Mouse (Mus musculus) lung, postnatal 0 days (tissue): ENCODE measurements around the gene Brat1. TPM values are rescaled to one million over a fixed set of nuclear protein-coding genes. Genes with fewer than 3 reads are reported as not detected.

Experiments
- ATAC-seq: fragments of 200-750 bp; cut with Nextera tagmentation; 2 replicates; pipeline ENCODE4 v1.8.0; 2017; ENCODE audit warnings: moderate library complexity
- DNase-seq: peaks from one replicate; pipeline ENCODE4 v3.0.0-alpha.2; 2016; ENCODE audit warnings: low spot score
- H3K27ac ChIP-seq: fragments of 300-500 bp; sonication (generic); 2 replicates; pipeline ENCODE4 v1.5.1; 2014; ENCODE audit warnings: antibody characterized with exemption, mild to moderate bottlenecking, low read length, mixed read lengths
- H3K27me3 ChIP-seq: fragments of 300-500 bp; sonication (generic); replicated peaks from 2 replicates; pipeline ENCODE4 v1.6.1; 2014; ENCODE audit warnings: low read length, mixed read lengths; ENCODE audit not compliant: insufficient read depth
- H3K36me3 ChIP-seq: fragments of 300-500 bp; sonication (generic); 2 replicates; pipeline ENCODE4 v1.6.1; 2014; ENCODE audit warnings: low read length, mixed read lengths; ENCODE audit not compliant: insufficient read depth
- H3K4me1 ChIP-seq: fragments of 300-500 bp; sonication (generic); 2 replicates; pipeline ENCODE4 v1.6.1; 2014; ENCODE audit warnings: antibody characterized with exemption, low read depth, low read length, mixed read lengths; ENCODE audit not compliant: insufficient read depth
- H3K4me2 ChIP-seq: fragments of 300-500 bp; sonication (generic); replicated peaks from 2 replicates; pipeline ENCODE4 v1.6.1; 2014; ENCODE audit warnings: low read depth, mild to moderate bottlenecking, low read length, moderate library complexity, mixed read lengths
- H3K4me3 ChIP-seq: fragments of 300-500 bp; sonication (generic); 2 replicates; pipeline ENCODE4 v1.5.1; 2014; ENCODE audit warnings: low read depth, low read length
- H3K9ac ChIP-seq: fragments of 300-500 bp; sonication (generic); replicated peaks from 2 replicates; pipeline ENCODE4 v1.6.1; 2014; ENCODE audit warnings: low read depth, mild to moderate bottlenecking
- H3K9me3 ChIP-seq: fragments of 300-500 bp; sonication (generic); 2 replicates; pipeline ENCODE4 v1.6.1; 2016; ENCODE audit warnings: low read length, mixed read lengths
- CTCF ChIP-seq: IDR thresholded peaks from 2 replicates; pipeline ENCODE4 v1.5.1; 2016; ENCODE audit warnings: antibody characterized with exemption, mild to moderate bottlenecking
- EP300 ChIP-seq: IDR thresholded peaks from 2 replicates; pipeline ENCODE4 v1.6.1; 2016; ENCODE audit warnings: antibody characterized with exemption, mild to moderate bottlenecking, control low read depth
- WGBS: fragments of 180-500 bp; shearing (Covaris S2); extraction: QIAGEN DNeasy Blood & Tissue Kit; methylation state at CpG from one replicate; pipeline ENCODE4 v1.1.7; 2014; 5-methylcytosine and 5-hydroxymethylcytosine counted together
- polyA plus RNA-seq: library from polyadenylated mRNA; unstranded; fragments of >200 nt; fragmentation: Nextera tagmentation; extraction: Ambion mirVana; gene quantifications from 2 replicates; pipeline ENCODE4 v1.2.1, GENCODE M21; 2015

Gene Brat1
- polyA plus RNA-seq, 1 experiment from 2014 or later: 16.1 TPM

GRCm38 (mm10) chr5:140733336-140733735 is 28.5 kb downstream of the Brat1 start:
- Histone ChIP-seq H3K27ac (no peak overlapping the region), H3K36me3 (no peaks in the 10 kb centered on the region), H3K27me3 (0 out of 2 replicates have a peak, but pooled peaks cover 8% of the 10 kb centered on the region), H3K4me3 (no peak overlapping the region), H3K4me1 (peaks cover 5% of the 10 kb centered on the region; the same call in 1 of the 2 replicates), H3K9ac (no peak overlapping the region), H3K4me2 (no peak overlapping the region), H3K9me3 (no peaks in the 10 kb centered on the region)
- 53% methylated on average over 3 of the region's 3 CpGs for WGBS
- DNase-seq (peak; percentile 35), ATAC-seq (peak; percentile 25; the same call in 1 of the 2 replicates)
- no peak for TF ChIP-seq EP300
- no peak for TF ChIP-seq CTCF

- DNase-seq: peak; percentile 74
- peak; percentile 78 for ATAC-seq
- H3K27me3 ChIP-seq: 0 out of 2 replicates have a peak, but pooled peaks cover 8% of the 10 kb centered on the region
Observed at GRCm38 (mm10) chr5:140735297-140735696, 30.5 kb downstream of the Brat1 start.

GRCm38 (mm10) chr5:140736166-140736565 is 31.4 kb downstream of the Brat1 start:
- Histone ChIP-seq H3K4me3 (no peak overlapping the region), H3K27me3 (0 out of 2 replicates have a peak, but pooled peaks cover 8% of the 10 kb centered on the region), H3K36me3 (no peaks in the 10 kb centered on the region), H3K9me3 (no peaks in the 10 kb centered on the region), H3K27ac (no peak overlapping the region), H3K4me2 (no peak overlapping the region), H3K9ac (no peak overlapping the region), H3K4me1 (peaks cover 5% of the 10 kb centered on the region; the same call in 1 of the 2 replicates)
- ATAC-seq: no peak
- no peak for DNase-seq
- TF ChIP-seq CTCF (no peak), EP300 (no peak)
- WGBS: 15% methylated on average over 11 of the region's 13 CpGs

More at GRCm38 (mm10) chr5:140735297-140735696, 30.5 kb downstream of the Brat1 start:
- WGBS: 2% methylated on average over 22 of the region's 22 CpGs
- Histone ChIP-seq H3K4me1 (peaks cover 5% of the 10 kb centered on the region; the same call in 1 of the 2 replicates), H3K27ac (no peak overlapping the region), H3K4me3 (peak overlapping the region; percentile 23), H3K36me3 (no peaks in the 10 kb centered on the region), H3K9ac (no peak overlapping the region), H3K4me2 (peak overlapping the region; percentile 51), H3K9me3 (no peaks in the 10 kb centered on the region)
- no peak for TF ChIP-seq CTCF
- no peak for TF ChIP-seq EP300

- 68% methylated on average over 12 of the region's 12 CpGs for whole genome bisulfite sequencing
- no peak overlapping the region for H3K4me3 ChIP-seq
- 0 out of 2 replicates have a peak, but pooled peaks cover 8% of the 10 kb centered on the region for H3K27me3 ChIP-seq
- ATAC-seq (no peak), DNase-seq (no peak)
- H3K36me3 ChIP-seq: no peaks in the 10 kb centered on the region
- peaks cover 5% of the 10 kb centered on the region; the same call in 1 of the 2 replicates for H3K4me1 ChIP-seq
- H3K9ac ChIP-seq: no peak overlapping the region
- H3K9me3 ChIP-seq: no peaks in the 10 kb centered on the region
- H3K27ac ChIP-seq: no peak overlapping the region
- H3K4me2 ChIP-seq: no peak overlapping the region
- TF ChIP-seq EP300: no peak
- no peak for TF ChIP-seq CTCF
Observed at GRCm38 (mm10) chr5:140739813-140740212, 35.0 kb downstream of the Brat1 start.

- no peak for TF ChIP-seq CTCF
- TF ChIP-seq EP300: no peak
- Histone ChIP-seq H3K4me1 (no peaks in the 10 kb centered on the region), H3K36me3 (no peaks in the 10 kb centered on the region), H3K9ac (no peak overlapping the region), H3K27me3 (no peaks in the 10 kb centered on the region), H3K4me2 (no peak overlapping the region), H3K9me3 (no peaks in the 10 kb centered on the region), H3K4me3 (no peak overlapping the region), H3K27ac (no peak overlapping the region)
- ATAC-seq (no peak), DNase-seq (no peak)
- WGBS: 51% methylated on average over 11 of the region's 11 CpGs
Observed at GRCm38 (mm10) chr5:140741040-140741439, 36.2 kb downstream of the Brat1 start.

GRCm38 (mm10) chr5:140741877-140742276 is 37.1 kb downstream of the Brat1 start:
- no peak for DNase-seq
- TF ChIP-seq EP300 (no peak), CTCF (peak; percentile 54)

More at GRCm38 (mm10) chr5:140741877-140742276, 37.1 kb downstream of the Brat1 start:
- H3K4me1 ChIP-seq: no peaks in the 10 kb centered on the region
- H3K9me3 ChIP-seq: no peaks in the 10 kb centered on the region
- no peak overlapping the region for H3K9ac ChIP-seq
- H3K36me3 ChIP-seq: no peaks in the 10 kb centered on the region
- no peaks in the 10 kb centered on the region for H3K27me3 ChIP-seq
- no peak overlapping the region for H3K27ac ChIP-seq
- ATAC-seq: no peak
- no peak overlapping the region for H3K4me2 ChIP-seq
- no peak overlapping the region for H3K4me3 ChIP-seq
